Mouse (Mus musculus): Measurements from ENCODE around the gene Gja5. TPM values are rescaled to one million over a fixed set of nuclear protein-coding genes. Genes with fewer than 3 reads are reported as not detected.

Gja5 gene
- polyA plus RNA-seq, 1 experiment: 42.5 TPM

DNA sequence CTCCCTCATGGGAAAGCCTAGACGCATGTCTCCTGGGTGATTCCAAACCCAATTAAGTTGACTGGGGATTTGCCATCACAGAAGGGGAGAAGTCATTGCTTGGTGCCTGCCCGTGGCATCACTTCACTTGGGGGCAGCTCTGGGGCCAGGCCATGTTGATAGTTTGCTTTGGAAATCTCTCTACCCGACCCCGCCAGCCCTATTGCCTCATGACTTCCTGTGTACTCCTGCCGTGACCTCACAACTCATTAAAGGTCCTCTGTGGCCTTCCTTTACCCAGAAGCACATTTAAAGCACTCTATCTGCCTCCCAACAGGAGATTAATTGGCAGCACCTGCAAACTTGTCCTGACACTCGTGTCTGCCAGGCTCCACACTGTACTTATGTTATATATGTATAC lies 93.3 kb downstream of the Gja5 start:
- H3K4me1 ChIP-seq (ENCODE audit: control insufficient read depth, insufficient read depth, low read length): peaks cover 3% of the 10 kb centered on the region; the same call in 1 of the 2 replicates
- H3K4me3 ChIP-seq (replicated peaks; ENCODE audit: extremely low read depth, low read depth, low read length): no peak overlapping the region
- peak; percentile 10 for DNase-seq
- WGBS: 27% methylated on average over 6 of the region's 6 CpGs
- TF ChIP-seq CTCF (IDR thresholded peaks at IDR 0.05; ENCODE audit: insufficient read depth, low read length) (no peak), POLR2A (IDR thresholded peaks at IDR 0.05; ENCODE audit: borderline replicate concordance, extremely low read depth, low read depth, low read length) (no peak)

- Histone ChIP-seq H3K4me1 (ENCODE audit: control insufficient read depth, insufficient read depth, low read length) (peaks cover 1% of the 10 kb centered on the region; the same call in 1 of the 2 replicates), H3K4me3 (replicated peaks; ENCODE audit: extremely low read depth, low read depth, low read length) (no peak overlapping the region)
- 87% methylated on average over 10 of the region's 10 CpGs for WGBS
- no peak for DNase-seq
- TF ChIP-seq CTCF (IDR thresholded peaks at IDR 0.05; ENCODE audit: insufficient read depth, low read length): no peak
- TF ChIP-seq POLR2A (IDR thresholded peaks at IDR 0.05; ENCODE audit: borderline replicate concordance, extremely low read depth, low read depth, low read length): no peak
Measured at GRCm38 (mm10) chr3:97003111-97003510, 98.6 kb downstream of the Gja5 start.

GRCm38 (mm10) chr3:97004509-97004908 lies 100.0 kb downstream of the Gja5 start:
- no peaks in the 10 kb centered on the region for H3K4me1 ChIP-seq (ENCODE audit: control insufficient read depth, insufficient read depth, low read length)
- no peak for TF ChIP-seq CTCF (IDR thresholded peaks at IDR 0.05; ENCODE audit: insufficient read depth, low read length)
- TF ChIP-seq POLR2A (IDR thresholded peaks at IDR 0.05; ENCODE audit: borderline replicate concordance, extremely low read depth, low read depth, low read length): no peak
- no peak for DNase-seq
- H3K4me3 ChIP-seq (replicated peaks; ENCODE audit: extremely low read depth, low read depth, low read length): no peak overlapping the region
- 70% methylated on average over 4 of the region's 4 CpGs for WGBS

GRCm38 (mm10) chr3:97007010-97007448 lies 102.5 kb downstream of the Gja5 start:
- DNase-seq: no peak
- Histone ChIP-seq H3K4me3 (replicated peaks; ENCODE audit: extremely low read depth, low read depth, low read length) (no peak overlapping the region), H3K4me1 (ENCODE audit: control insufficient read depth, insufficient read depth, low read length) (no peaks in the 10 kb centered on the region)
- TF ChIP-seq POLR2A (IDR thresholded peaks at IDR 0.05; ENCODE audit: borderline replicate concordance, extremely low read depth, low read depth, low read length) (no peak), CTCF (IDR thresholded peaks at IDR 0.05; ENCODE audit: insufficient read depth, low read length) (no peak)
- 61% methylated on average over 3 of the region's 3 CpGs for WGBS

- peak; percentile 26 for DNase-seq
- WGBS: 17% methylated on average over 5 of the region's 5 CpGs
- H3K4me1 ChIP-seq (ENCODE audit: control insufficient read depth, insufficient read depth, low read length): peaks cover 9% of the 10 kb centered on the region
- no peak for TF ChIP-seq POLR2A (IDR thresholded peaks at IDR 0.05; ENCODE audit: borderline replicate concordance, extremely low read depth, low read depth, low read length)
- TF ChIP-seq CTCF (IDR thresholded peaks at IDR 0.05; ENCODE audit: insufficient read depth, low read length): no peak
- no peak overlapping the region for H3K4me3 ChIP-seq (replicated peaks; ENCODE audit: extremely low read depth, low read depth, low read length)
Measured at GRCm38 (mm10) chr3:97025226-97025625, 120.7 kb downstream of the Gja5 start.

- Histone ChIP-seq H3K4me3 (replicated peaks; ENCODE audit: extremely low read depth, low read depth, low read length) (peak overlapping the region; percentile 22), H3K4me1 (ENCODE audit: control insufficient read depth, insufficient read depth, low read length) (peaks cover 9% of the 10 kb centered on the region)
- TF ChIP-seq CTCF (IDR thresholded peaks at IDR 0.05; ENCODE audit: insufficient read depth, low read length): no peak
- no peak; the same call in 1 of the 2 replicates for TF ChIP-seq POLR2A (IDR thresholded peaks at IDR 0.05; ENCODE audit: borderline replicate concordance, extremely low read depth, low read depth, low read length)
- WGBS: 9% methylated on average over 10 of the region's 10 CpGs
- no peak for DNase-seq
Measured at GRCm38 (mm10) chr3:97032053-97032496, 127.6 kb downstream of the Gja5 start.

GRCm38 (mm10) chr3:97035558-97035957 lies 131.1 kb downstream of the Gja5 start:
- WGBS: 69% methylated on average over 3 of the region's 3 CpGs

GRCm38 (mm10) chr3:97037119-97037518 lies 132.6 kb downstream of the Gja5 start:
- WGBS: 47% methylated on average over 6 of the region's 6 CpGs
- DNase-seq: peak; percentile 39
- TF ChIP-seq CTCF (IDR thresholded peaks at IDR 0.05; ENCODE audit: insufficient read depth, low read length): no peak
- TF ChIP-seq POLR2A (IDR thresholded peaks at IDR 0.05; ENCODE audit: borderline replicate concordance, extremely low read depth, low read depth, low read length): no peak
- Histone ChIP-seq H3K4me1 (ENCODE audit: control insufficient read depth, insufficient read depth, low read length) (peaks cover 11% of the 10 kb centered on the region), H3K4me3 (replicated peaks; ENCODE audit: extremely low read depth, low read depth, low read length) (no peak overlapping the region)

More at GRCm38 (mm10) chr3:97035558-97035957, 131.1 kb downstream of the Gja5 start:
- Histone ChIP-seq H3K4me3 (replicated peaks; ENCODE audit: extremely low read depth, low read depth, low read length) (no peak overlapping the region), H3K4me1 (ENCODE audit: control insufficient read depth, insufficient read depth, low read length) (peaks cover 11% of the 10 kb centered on the region)
- DNase-seq: no peak
- TF ChIP-seq CTCF (IDR thresholded peaks at IDR 0.05; ENCODE audit: insufficient read depth, low read length) (no peak), POLR2A (IDR thresholded peaks at IDR 0.05; ENCODE audit: borderline replicate concordance, extremely low read depth, low read depth, low read length) (no peak)

DNA sequence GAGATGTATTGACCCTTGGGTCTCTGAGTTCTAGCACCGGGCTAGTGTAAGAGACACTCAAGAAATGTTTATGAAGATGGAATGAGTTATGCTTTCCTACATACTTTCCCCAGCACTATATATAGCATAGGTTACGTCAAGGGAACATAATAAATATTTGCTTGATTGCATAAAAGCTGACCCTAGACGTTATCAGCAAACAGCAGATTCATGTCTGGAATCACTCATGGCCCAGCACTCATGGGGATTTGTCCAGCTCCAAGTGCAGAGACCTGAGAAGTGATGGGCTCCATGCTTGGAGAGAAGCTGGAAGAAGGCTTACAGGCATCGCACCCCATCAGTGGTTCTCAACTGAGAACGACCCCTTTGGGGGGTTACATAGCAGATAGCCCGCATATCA lies 135.2 kb downstream of the Gja5 start:
- Histone ChIP-seq H3K4me1 (ENCODE audit: control insufficient read depth, insufficient read depth, low read length) (peaks cover 9% of the 10 kb centered on the region), H3K4me3 (replicated peaks; ENCODE audit: extremely low read depth, low read depth, low read length) (no peak overlapping the region)
- TF ChIP-seq CTCF (IDR thresholded peaks at IDR 0.05; ENCODE audit: insufficient read depth, low read length) (no peak), POLR2A (IDR thresholded peaks at IDR 0.05; ENCODE audit: borderline replicate concordance, extremely low read depth, low read depth, low read length) (no peak)
- DNase-seq: no peak
- 53% methylated on average over 6 of the region's 6 CpGs for WGBS

GRCm38 (mm10) chr3:97044188-97044587 lies 139.7 kb downstream of the Gja5 start:
- no peak for DNase-seq
- no peak overlapping the region for H3K4me3 ChIP-seq (replicated peaks; ENCODE audit: extremely low read depth, low read depth, low read length)
- WGBS: 46% methylated on average over 5 of the region's 5 CpGs
- TF ChIP-seq POLR2A (IDR thresholded peaks at IDR 0.05; ENCODE audit: borderline replicate concordance, extremely low read depth, low read depth, low read length): no peak
- TF ChIP-seq CTCF (IDR thresholded peaks at IDR 0.05; ENCODE audit: insufficient read depth, low read length): no peak
- H3K4me1 ChIP-seq (ENCODE audit: control insufficient read depth, insufficient read depth, low read length): peaks cover 7% of the 10 kb centered on the region

Data from lung, adult 2 months (tissue).